Mouse (Mus musculus): ENCODE measurements around the gene Fubp1.
A peak's percentile ranks its signal among the peaks of the same experiment; 100 is the strongest.
"Not testable (repeated sequence)": the region's sequence is repeated elsewhere in the genome, so short reads cannot be mapped to it uniquely, and the experiment has no call there.

Fubp1 gene

GRCm38 (mm10) chr3:152193635-152194097 is 16.6 kb upstream of the Fubp1 start:
- peak; percentile 91 for DNase-seq

- not testable (repeated sequence) for DNase-seq
These were observed 13.0 kb upstream of the Fubp1 start for GRCm38 (mm10) chr3:152197246-152197645.

DNA sequence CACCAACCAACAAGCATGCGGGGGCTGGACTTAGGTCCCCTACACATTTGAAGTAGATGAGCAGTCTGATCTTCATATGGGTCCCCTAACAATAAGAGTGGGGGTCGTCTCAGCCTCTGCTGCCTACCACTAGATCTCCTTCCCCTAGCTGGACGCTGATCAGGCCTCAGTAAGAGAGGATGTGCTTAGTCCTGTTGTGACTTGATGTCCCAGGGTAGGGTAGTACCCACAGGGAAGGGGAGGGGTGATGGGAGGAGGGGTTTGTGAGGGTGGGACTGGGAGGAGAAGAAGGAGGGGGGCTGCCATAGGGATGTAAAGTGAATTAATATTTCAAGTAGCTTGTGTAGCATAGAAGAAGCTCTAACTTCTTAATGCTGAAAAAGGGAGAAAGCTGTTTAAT is 11.1 kb upstream of the Fubp1 start:
- no peak for DNase-seq

- DNase-seq, result no peak
These were observed 9.0 kb upstream of the Fubp1 start for GRCm38 (mm10) chr3:152201181-152201580.

GRCm38 (mm10) chr3:152201651-152202050 is 8.6 kb upstream of the Fubp1 start:
- DNase-seq, result no peak

DNA sequence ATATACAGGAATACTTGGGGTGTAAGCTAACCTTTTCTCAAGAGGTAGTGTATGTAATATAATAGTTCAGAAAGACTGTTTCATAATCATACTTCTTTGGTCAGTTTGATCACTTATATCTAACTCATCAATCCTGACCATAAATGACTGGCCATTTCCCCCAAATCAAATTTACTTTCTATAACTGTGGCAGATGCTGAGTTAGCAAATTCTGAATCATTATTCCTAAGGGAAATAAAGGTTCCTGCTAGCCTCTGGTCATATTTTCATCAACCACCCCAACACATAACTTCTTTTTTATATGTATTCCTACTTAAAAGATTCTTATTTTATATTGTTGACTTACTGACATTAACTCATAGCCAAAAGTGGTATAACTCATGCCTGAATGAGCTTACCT is 7.3 kb upstream of the Fubp1 start:
- DNase-seq, result no peak

DNA sequence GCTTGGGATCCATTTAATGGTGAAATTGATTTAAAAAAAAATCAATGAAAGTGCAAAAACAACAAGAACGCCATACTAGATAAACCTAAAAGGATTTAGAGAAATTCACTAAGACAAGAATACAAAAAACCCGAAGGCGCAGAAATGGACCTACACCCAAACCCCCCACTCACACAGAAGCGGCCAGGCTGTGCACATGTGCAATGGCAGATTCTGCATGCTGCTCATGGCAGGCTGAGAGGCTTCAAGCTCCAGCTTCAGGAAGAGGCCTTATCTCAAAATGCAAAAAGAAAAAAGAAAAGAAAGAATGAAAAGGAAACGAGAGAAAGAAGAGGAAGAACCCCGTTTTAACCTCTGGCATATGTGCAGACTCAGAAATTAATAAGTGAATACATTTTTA is 6.8 kb upstream of the Fubp1 start:
- no peak for DNase-seq

GRCm38 (mm10) chr3:152203996-152204395 is 6.2 kb upstream of the Fubp1 start:
- no peak for DNase-seq

GRCm38 (mm10) chr3:152204577-152204976 is 5.6 kb upstream of the Fubp1 start:
- no peak for DNase-seq

GRCm38 (mm10) chr3:152207156-152207555 is 3.1 kb upstream of the Fubp1 start:
- no peak for DNase-seq

GRCm38 (mm10) chr3:152208096-152208885 is 1.9 kb upstream of the Fubp1 start:
- no peak for DNase-seq

- DNase-seq, result no peak
These were observed 850 bp upstream of the Fubp1 start for GRCm38 (mm10) chr3:152209177-152209966.

GRCm38 (mm10) chr3:152210728-152211391 is 638 bp downstream of the Fubp1 start:
- DNase-seq, result peak; percentile 80

GRCm38 (mm10) chr3:152211731-152212279 is 1.6 kb downstream of the Fubp1 start:
- no peak for DNase-seq

DNA sequence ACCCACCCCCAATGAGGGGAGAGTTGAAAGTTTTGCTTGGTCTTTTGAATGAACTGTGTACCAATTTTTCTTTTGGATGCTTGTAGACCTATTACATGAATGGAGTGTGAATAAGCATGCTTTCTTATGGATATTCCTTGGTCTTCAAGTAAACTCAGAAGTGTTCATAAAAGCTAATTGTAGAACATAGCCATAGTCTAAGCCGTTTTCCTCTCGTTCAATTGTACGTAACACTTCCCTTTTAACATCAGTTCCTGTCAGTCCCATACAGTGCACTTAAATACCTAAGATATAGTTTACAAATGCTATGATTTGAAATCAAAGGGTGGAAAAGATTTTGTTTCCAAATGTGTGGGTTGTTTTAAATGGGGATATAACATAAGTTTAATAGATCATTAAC is 3.2 kb downstream of the Fubp1 start:
- no peak for DNase-seq

- no peak for DNase-seq
These were observed 14.7 kb downstream of the Fubp1 start for GRCm38 (mm10) chr3:152224918-152225317.

GRCm38 (mm10) chr3:152225906-152226305 is 15.7 kb downstream of the Fubp1 start:
- DNase-seq, result no peak

DNA sequence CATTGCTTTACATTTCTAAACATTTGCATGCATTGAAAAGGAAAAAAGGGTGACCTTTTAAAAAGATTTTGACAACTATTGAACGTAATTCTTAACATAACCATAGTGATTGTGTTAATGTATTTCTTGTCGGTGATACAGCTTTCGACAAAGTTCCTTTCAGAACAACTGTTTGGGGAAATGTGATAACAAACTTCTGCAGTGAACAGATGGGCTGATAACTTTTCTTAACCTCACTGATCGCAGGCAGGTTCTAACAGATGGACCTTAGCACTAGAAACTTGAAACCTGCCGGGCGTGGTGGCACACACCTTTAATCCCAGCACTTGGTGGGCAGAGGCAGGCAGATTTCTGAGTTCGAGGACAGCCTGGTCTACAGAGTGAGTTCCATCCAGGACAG is 18.6 kb downstream of the Fubp1 start:
- DNase-seq, result no peak

- DNase-seq, result no peak
These were observed 19.0 kb downstream of the Fubp1 start for GRCm38 (mm10) chr3:152229271-152229670.

- no peak for DNase-seq
These were observed 21.3 kb downstream of the Fubp1 start for GRCm38 (mm10) chr3:152231333-152232100.

GRCm38 (mm10) chr3:152235238-152235637 is 25.0 kb downstream of the Fubp1 start:
- DNase-seq, result no peak

DNA sequence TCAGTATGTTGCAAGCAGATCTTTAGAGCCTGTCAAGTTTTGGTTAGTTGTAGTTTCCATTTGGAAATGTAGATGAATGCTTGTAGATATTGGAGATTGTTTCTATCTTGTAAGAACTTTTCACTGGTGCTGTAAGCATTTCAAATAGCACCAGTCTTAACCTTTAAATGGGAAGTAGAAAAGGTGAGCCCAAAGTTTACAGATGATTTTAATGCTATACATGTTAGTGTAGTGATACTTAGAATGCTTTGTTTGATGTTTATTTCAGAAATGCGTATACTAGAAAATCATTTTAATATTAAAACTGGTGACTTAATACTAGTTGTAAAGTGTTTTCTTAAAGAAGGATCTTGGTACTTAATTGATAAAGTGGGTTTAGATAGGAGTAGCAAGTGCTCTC is 25.6 kb downstream of the Fubp1 start:
- no peak for DNase-seq
